Mouse (Mus musculus) erythroblast, adult 5-6 weeks (primary cell): ENCODE results near the gene Coq7. TPM values are rescaled to one million over a fixed set of nuclear protein-coding genes. Genes with fewer than 3 reads are reported as not detected.

Experiments used
- ATAC-seq: replicated peaks from 2 replicates; pipeline ENCODE4 v1.8.0; 2016; ENCODE audit warnings: moderate number of reproducible peaks, mild to moderate bottlenecking, moderate TSS enrichment, inconsistent platforms; ENCODE audit not compliant: poor library complexity, low FRiP score, severe bottlenecking
- total RNA-seq, 2 experiments: library from RNA; stranded (forward) in 1 of 2; stranded (reverse) in 1 of 2; fragments of 150-400 nt in 1 of 2; fragments of 200-764, 138-1000 nt in 1 of 2; gene quantifications; 2 replicates each; pipeline versions ENCODE4 v1.2.3 to v1.2.4; 2015 to 2017; ENCODE audit warnings: low replicate concordance in 2 of 2

The Coq7 gene
- total RNA-seq (2015; ENCODE audit: low replicate concordance) = 8.5 and 8.6 TPM in 2 replicates
- 2.2 and 5.3 TPM in 2 replicates for total RNA-seq (2017; ENCODE audit: low replicate concordance)

DNA sequence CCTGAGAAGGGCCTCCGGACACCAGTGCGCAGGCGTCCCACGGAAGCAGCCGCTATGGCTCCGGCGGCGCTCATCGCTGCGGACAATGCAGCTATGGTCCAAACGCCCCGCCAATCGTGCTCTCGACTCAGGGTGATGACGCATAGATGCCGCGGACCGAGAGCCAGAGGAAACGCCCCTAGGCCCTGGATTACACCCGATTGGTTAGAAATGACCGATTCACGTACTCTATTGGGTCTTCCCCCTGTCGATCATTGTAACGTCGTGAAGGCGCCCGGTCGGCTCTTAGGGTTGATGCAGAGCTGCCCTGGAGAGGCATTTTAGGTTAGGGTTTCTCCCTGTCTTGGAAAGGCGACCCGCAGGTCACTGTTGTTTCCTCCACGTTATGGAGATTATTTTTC is at the start of gene Coq7:
Gene Coq7 (minus strand): TSS at position 179 of the 401 bp plus-strand sequence.
- peak; percentile 97 for ATAC-seq

- no peak for ATAC-seq
Measured at GRCm38 (mm10) chr7:118579938-118580337, 46.8 kb upstream of the Coq7 start.

- no peak for ATAC-seq
Measured at GRCm38 (mm10) chr7:118578269-118578668, 45.1 kb upstream of the Coq7 start.

DNA sequence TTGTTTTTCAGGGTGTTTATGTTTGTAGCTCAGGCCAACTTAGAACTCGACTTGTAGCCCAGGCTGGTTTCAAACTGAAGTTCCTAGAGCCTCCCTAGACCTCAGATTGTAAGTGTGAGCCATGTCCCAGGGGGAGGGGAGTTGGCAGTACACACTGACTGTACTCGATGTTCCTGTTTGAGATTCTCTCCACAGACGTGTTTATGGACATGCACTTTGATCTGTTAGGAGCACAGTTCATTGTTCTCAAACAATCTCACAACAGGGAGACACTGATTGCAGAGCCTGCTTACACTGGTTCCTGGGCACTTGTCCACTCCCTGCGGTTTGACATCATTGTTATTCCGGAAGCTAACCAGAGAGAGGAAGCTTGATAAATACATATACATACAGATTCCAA is 38.9 kb upstream of the Coq7 start:
- no peak for ATAC-seq

DNA sequence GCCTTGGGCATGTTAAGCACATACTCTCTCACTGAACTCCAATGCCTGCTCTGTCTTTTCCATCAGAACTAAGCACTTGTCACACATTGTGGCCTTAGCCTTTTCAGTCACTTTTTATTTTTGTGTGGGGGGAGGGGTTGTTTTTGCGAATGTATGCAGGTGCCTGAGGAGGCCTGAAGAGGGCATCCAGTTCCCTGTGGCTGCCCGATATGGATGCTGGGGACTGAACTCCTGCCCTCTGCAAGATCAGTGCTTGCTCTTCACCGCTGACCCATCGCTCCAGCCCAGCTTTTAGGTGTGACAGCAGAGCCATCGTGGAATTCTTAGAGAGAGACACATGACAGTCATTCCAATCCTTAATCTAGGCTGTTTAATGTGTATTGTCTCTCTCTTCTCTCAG is 38.2 kb upstream of the Coq7 start:
- no peak for ATAC-seq

DNA sequence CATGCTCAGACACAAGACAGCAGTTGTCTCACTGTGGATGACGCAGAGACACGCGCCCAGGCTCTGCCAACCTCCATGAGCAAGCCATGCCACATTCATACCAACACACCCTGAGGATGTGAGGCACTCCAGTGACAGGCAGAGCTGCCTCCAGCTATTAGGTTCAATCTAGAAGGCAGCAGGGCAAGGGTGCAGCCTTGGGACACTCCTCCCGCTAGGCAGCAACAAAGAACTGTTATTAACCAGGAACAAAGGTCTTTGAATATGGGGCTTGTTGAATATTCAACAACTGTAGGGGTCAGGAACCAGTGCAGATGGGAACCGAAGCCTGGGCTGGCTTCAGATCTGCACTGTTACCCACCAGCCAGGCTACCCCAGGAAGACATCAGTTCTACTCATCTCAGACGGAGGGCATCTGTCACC is 36.0 kb upstream of the Coq7 start:
- no peak for ATAC-seq

DNA sequence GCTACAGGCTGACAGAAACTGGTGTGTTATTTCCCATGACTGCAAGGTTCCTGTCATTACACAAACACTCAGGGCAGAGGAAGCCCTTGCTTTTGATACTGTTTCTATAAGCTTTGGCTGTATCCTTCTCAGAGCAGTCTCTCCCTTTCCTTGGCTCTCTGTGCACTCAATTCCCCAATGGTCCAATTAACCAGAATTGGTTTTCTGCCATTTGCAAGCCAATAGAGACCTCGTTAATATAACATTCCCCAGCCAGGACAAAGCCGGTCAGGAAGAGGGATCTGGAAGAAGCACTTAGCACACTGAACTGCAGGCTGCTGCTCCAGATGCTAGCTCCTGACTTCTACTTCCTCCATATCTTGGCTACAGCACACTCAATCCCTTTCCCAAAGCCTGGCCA is 21.1 kb upstream of the Coq7 start:
- no peak for ATAC-seq

DNA sequence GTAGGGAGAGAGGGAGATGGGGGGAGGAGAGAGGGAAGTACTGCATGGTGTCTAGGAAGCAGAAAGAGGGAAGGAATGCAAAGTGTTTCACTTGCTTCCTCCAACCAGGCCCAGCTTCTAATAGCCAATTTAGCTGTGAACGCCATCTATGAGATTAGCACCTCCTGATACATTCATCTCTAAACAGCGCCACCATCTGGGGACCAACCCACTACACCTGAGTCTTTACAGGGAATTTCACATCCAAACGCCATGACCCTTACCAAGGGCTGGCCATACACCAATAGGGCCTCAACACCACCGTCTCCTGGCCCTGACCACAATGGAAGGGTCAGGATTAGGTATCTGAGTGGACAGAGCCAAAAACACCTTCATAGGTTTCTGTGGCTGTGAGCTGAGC is 20.7 kb upstream of the Coq7 start:
- ATAC-seq = no peak

DNA sequence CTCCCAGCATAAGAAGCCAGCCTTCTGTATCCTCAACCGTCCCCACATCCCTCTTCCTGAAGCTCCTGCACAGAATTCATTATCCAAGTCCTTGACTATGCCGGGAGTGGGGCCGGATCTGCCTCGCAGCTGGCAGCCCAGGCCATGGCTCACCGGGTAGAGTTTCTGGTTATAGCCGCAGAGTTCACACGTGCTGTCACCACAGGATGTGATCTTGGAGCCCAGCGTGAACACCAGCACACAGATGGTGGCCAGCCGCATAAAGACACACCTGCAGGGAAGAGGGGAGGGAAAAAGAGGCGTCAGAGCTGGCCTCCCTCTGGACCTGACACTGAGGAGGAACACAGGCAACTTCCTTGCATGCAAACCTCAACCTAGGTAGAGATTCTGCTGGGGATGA is 14.3 kb upstream of the Coq7 start:
- ATAC-seq = no peak

DNA sequence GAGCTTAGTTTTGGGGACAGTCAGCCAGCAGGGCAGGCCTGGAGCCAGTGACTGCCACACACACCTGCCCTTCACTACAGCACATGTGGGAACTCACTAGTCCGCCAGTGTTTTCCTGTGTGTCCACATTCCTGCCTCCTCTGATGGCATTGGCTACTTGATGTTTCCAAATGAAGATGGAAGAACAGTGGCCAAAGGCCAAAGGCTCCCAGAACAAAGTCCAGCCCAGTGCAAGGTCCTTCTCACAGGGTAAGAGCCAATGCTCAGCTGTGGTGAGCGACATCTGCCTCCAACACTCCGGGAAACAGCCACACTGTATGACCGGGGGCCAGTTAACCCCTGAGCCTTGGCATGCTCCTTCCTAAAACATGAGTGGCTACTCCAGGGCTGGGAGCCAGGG is 11.0 kb upstream of the Coq7 start:
- ATAC-seq = no peak

GRCm38 (mm10) chr7:118535076-118535475 is 1.9 kb upstream of the Coq7 start:
- no peak for ATAC-seq

- no peak for ATAC-seq
Measured at GRCm38 (mm10) chr7:118534326-118534725, 1.2 kb upstream of the Coq7 start.

GRCm38 (mm10) chr7:118532519-118533177 is 508 bp downstream of the Coq7 start:
- peak; percentile 94 for ATAC-seq

DNA sequence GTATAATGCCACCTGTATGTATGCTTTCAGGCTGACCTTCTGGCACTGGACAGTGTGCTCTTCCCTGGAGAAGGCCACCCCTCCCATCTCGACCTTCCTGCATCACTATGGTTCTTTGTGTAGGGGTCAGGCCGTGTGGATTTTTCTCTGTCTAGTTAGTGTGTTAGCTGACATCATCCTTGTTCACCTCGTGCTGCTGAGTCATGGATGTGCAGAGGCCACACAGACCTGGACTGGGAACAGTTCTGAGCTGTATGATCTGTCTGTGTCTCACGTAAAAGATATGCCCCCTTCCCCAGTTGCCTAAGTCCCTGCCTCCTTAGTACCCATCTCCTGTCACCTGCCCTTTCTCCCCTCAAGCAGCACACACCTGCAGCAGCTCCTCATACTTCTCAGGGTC is 6.2 kb downstream of the Coq7 start:
- no peak for ATAC-seq

- ATAC-seq = no peak
Measured at GRCm38 (mm10) chr7:118522077-118522476, 11.1 kb downstream of the Coq7 start.

GRCm38 (mm10) chr7:118519661-118520060 is 13.5 kb downstream of the Coq7 start:
- ATAC-seq = no peak

GRCm38 (mm10) chr7:118518687-118519086 is 14.5 kb downstream of the Coq7 start:
- 0 out of 2 replicates have a peak, but pooled peaks have one; percentile 47 for ATAC-seq

- ATAC-seq = no peak
Measured at GRCm38 (mm10) chr7:118517819-118518218, 15.3 kb downstream of the Coq7 start.

- ATAC-seq = no peak
Measured at GRCm38 (mm10) chr7:118508556-118508955, 24.6 kb downstream of the Coq7 start.

- ATAC-seq = no peak
Measured at GRCm38 (mm10) chr7:118503844-118504243, 29.3 kb downstream of the Coq7 start.

GRCm38 (mm10) chr7:118502333-118502732 is 30.8 kb downstream of the Coq7 start:
- ATAC-seq = no peak
